Comparison of ENCODE assay signal across 31 mouse cellular contexts in the genomic region with DNA sequence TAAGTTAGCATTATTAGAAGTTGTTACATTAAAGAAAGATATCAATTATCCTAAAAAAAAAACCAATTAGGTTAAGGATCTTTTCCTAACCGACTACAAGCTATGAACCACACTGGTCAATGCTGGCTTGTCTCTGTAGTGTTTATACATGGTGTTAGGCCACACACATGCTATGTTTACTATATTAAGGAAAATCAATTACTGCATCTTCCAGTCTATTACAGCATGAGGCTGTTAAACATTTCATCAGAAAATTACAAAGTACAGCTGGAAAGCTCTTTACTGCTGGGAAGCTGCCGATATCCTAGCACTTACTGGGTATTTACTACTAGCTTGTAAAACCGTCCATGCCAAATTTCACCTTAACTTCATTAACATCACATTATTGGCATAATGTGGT.
"Had no signal": no experiment of that assay in that cellular context is flagged by ENCODE, and none has a peak within 500 bp of the region (broad histone marks: within the 10 kb centered on the region; RNA-seq: fewer than 3 reads in every experiment).

No protein-coding gene starts in this region.

- H3K27ac ChIP-seq: heart, embryonic 10.5 days; heart, embryonic 13.5 days; heart, embryonic 15.5 days; hindbrain, embryonic 10.5 days; hindbrain, embryonic 12.5 days; hindbrain, embryonic 13.5 days; hindbrain, embryonic 14.5 days; hindbrain, embryonic 15.5 days; hindbrain, postnatal 0 days; kidney, embryonic 15.5 days; kidney, postnatal 0 days; layer of hippocampus, adult 2 months had no signal

- ATAC-seq: hindbrain, embryonic 16.5 days; hindbrain, postnatal 0 days; inflammation-experienced regulatory T-cells, adult 6 months; intestine, postnatal 0 days had no signal

- H3K9me3 ChIP-seq: heart, embryonic 10.5 days; heart, embryonic 12.5 days; heart, embryonic 13.5 days; heart, embryonic 15.5 days; hindbrain, embryonic 10.5 days; hindbrain, embryonic 12.5 days; hindbrain, embryonic 13.5 days; hindbrain, embryonic 15.5 days; kidney, embryonic 15.5 days had no signal

- H3K36me3 ChIP-seq: heart, embryonic 10.5 days; heart, embryonic 12.5 days; heart, embryonic 13.5 days; hindbrain, embryonic 10.5 days; hindbrain, embryonic 12.5 days; hindbrain, embryonic 13.5 days; hindbrain, embryonic 15.5 days; kidney, embryonic 15.5 days had no signal

- H3K4me2 ChIP-seq: heart, embryonic 11.5 days; heart, embryonic 12.5 days; heart, embryonic 13.5 days; heart, embryonic 15.5 days; hindbrain, embryonic 12.5 days; hindbrain, embryonic 13.5 days; hindbrain, embryonic 14.5 days; hindbrain, embryonic 15.5 days; kidney, embryonic 15.5 days had no signal

- H3K4me3 ChIP-seq: heart, embryonic 10.5 days; heart, embryonic 12.5 days; heart, embryonic 13.5 days; heart, embryonic 15.5 days; hindbrain, embryonic 10.5 days; hindbrain, embryonic 12.5 days; hindbrain, embryonic 13.5 days; hindbrain, embryonic 15.5 days; kidney, embryonic 15.5 days; layer of hippocampus, adult 2 months had no signal

- H3K9ac ChIP-seq: heart, embryonic 12.5 days; heart, embryonic 13.5 days; heart, embryonic 15.5 days; hindbrain, embryonic 12.5 days; hindbrain, embryonic 13.5 days; hindbrain, embryonic 14.5 days; hindbrain, embryonic 15.5 days; kidney, embryonic 15.5 days had no signal

- H3K27me3 ChIP-seq: heart, embryonic 12.5 days; heart, embryonic 13.5 days; heart, embryonic 15.5 days; hindbrain, embryonic 12.5 days; hindbrain, embryonic 13.5 days; hindbrain, embryonic 15.5 days; kidney, embryonic 15.5 days had no signal

- H3K4me1 ChIP-seq: heart, embryonic 10.5 days; heart, embryonic 12.5 days; heart, embryonic 13.5 days; heart, embryonic 15.5 days; hindbrain, embryonic 10.5 days; hindbrain, embryonic 12.5 days; hindbrain, embryonic 13.5 days; hindbrain, embryonic 15.5 days; kidney, embryonic 15.5 days had no signal

- DNase-seq: heart, postnatal 10 days; heart, postnatal 14 days; heart, postnatal 36 days; heart, postnatal 4 days; kidney, adult 11 months; kidney, adult 18-20 months; kidney, adult 2 months; kidney, adult 8-10 months; kidney, adult 9 months; kidney, postnatal 10 days; kidney, postnatal 14 days; kidney, postnatal 25 days; kidney, postnatal 36 days; kidney, postnatal 4 days had no signal
